Mouse (Mus musculus): ENCODE measurements at regions not wholly inside any gene's neighbourhood (a gene's known extent, or its start where the extent isn't known, plus 50 kb on each side); places are given as distances from the start of the nearest gene placed in this dataset.

GRCm38 (mm10) chr1:35405418-35405817, 555.6 kb downstream of the Plekhb2 start:
- TF ChIP-seq POLR2A (IDR thresholded peaks at IDR 0.05; ENCODE audit: borderline replicate concordance, extremely low read depth, low read depth, low read length) (no peak), CTCF (IDR thresholded peaks at IDR 0.05; ENCODE audit: insufficient read depth, low read length) (no peak)

Data from lung, adult 2 months (tissue).